Mouse (Mus musculus) spleen, adult 2 months (tissue): ENCODE results near the gene Snrk. TPM values are rescaled to one million over a fixed set of nuclear protein-coding genes. Genes with fewer than 3 reads are reported as not detected.

ENCODE experiments used
- DNase-seq, 2 experiments: peaks; one replicate each; pipeline versions ENCODE4 v3.0.0 to v3.0.0-alpha.2; 2012 to 2021; ENCODE audit warnings: low spot score in 2 of 2, low read depth in 1 of 2
- H3K27ac ChIP-seq: fragments of 200-500 bp; 2 replicates; pipeline ENCODE4 v1.5.1; 2012; ENCODE audit warnings: low read length, inconsistent platforms; ENCODE audit not compliant: insufficient read depth
- H3K27me3 ChIP-seq: fragments of 200-500 bp; 2 replicates; pipeline ENCODE4 v1.6.1; 2012; ENCODE audit warnings: mild to moderate bottlenecking, moderate library complexity, low read length, inconsistent platforms; ENCODE audit not compliant: control insufficient read depth, insufficient read depth
- H3K36me3 ChIP-seq: fragments of 200-500 bp; 2 replicates; pipeline ENCODE4 v1.6.1; 2012; ENCODE audit warnings: mild to moderate bottlenecking, low read length, inconsistent platforms; ENCODE audit not compliant: control insufficient read depth, insufficient read depth
- H3K4me1 ChIP-seq: fragments of 200-500 bp; 2 replicates; pipeline ENCODE4 v1.6.1; 2011; ENCODE audit warnings: inconsistent platforms; ENCODE audit not compliant: control insufficient read depth, insufficient read depth, insufficient read length
- H3K4me3 ChIP-seq: fragments of 200-500 bp; 2 replicates; pipeline ENCODE4 v1.5.1; 2011; ENCODE audit warnings: mild to moderate bottlenecking, inconsistent platforms; ENCODE audit not compliant: insufficient read depth, insufficient read length; ENCODE audit errors: extremely low read depth
- CTCF ChIP-seq: fragments of 200-500 bp; IDR thresholded peaks from 2 replicates; pipeline ENCODE4 v1.5.1; 2011; ENCODE audit warnings: mild to moderate bottlenecking, inconsistent platforms; ENCODE audit not compliant: insufficient read depth, insufficient read length, insufficient replicate concordance; ENCODE audit errors: extremely low read depth
- POLR2A ChIP-seq: fragments of 200-500 bp; IDR thresholded peaks from 2 replicates; pipeline ENCODE4 v1.6.1; 2011; ENCODE audit warnings: low read depth, low read length, inconsistent platforms
- WGBS: fragments of 180-500 bp; shearing (Covaris S2); methylation state at CpG from one replicate; pipeline ENCODE4 v1.1.7; 2018; 5-methylcytosine and 5-hydroxymethylcytosine counted together
- polyA plus RNA-seq: library from polyadenylated mRNA; depleted of rRNA; stranded (reverse); fragments of >200 nt; gene quantifications from 2 replicates; pipeline ENCODE4 v1.2.3, GENCODE M21; 2012

Snrk gene
- polyA plus RNA-seq, 1 experiment = 36.2 TPM

DNA sequence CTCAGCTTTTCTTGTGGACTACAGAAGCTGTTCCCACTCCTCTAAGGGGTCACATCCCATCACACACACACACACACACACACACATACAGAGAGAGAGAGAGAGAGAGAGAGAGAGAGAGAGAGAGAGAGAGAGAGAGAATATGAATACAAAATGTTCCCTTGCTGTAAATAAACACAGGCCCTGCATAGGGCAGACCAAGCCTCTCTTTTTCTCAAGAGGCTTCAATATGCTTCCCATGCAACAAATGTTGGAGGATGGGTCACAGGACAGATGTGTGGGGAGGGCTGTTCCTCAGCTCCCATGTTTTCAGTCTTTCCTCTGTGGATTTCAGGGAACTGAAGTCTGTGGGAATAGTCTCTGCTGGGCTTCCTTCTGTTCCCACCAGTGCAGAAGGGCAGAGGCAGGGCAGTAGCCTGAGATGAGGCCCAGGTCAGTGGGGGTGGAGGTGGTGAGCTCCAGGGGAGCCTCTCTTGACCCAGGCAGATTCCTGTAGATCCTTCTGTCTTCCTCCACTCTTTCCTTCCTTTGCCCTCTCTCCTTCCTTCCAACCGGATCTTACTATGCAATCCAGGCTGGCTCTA is 69.7 kb downstream of the Snrk start:
- Histone ChIP-seq H3K27ac (peak overlapping the region; percentile 36; the same call in 1 of the 2 replicates), H3K4me1 (peaks cover 10% of the 10 kb centered on the region; the same call in 1 of the 2 replicates), H3K27me3 (no peaks in the 10 kb centered on the region), H3K4me3 (no peak overlapping the region), H3K36me3 (no peaks in the 10 kb centered on the region)
- 67% methylated on average over 1 of the region's 1 CpGs for WGBS
- TF ChIP-seq CTCF (no peak), POLR2A (no peak)
- no peak for DNase-seq

DNA sequence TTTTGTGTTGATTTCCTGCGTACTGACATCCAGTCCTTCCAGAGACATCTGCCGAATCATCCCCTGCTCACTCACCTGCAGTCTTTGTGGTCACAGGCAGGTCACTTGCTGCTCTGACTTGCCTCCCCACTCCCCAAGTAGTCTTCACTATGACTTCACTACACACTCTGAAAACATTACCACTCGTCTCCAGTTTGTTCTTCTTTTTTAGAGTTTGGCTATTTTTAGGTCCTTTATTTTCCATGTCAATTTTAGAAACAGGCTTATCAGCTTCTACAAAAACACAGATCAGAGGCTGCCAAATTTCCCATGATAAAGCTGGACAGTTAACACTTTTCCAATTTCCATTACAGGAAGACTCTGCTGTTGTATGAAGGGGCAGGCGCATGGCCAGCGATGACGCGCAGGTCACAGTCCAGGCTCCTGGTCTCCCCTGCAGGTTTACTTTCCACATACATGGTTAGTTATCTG is 70.4 kb downstream of the Snrk start:
- peak in 1 of 2 experiments; percentile 7 for DNase-seq
- TF ChIP-seq POLR2A (no peak), CTCF (no peak)
- Histone ChIP-seq H3K36me3 (no peaks in the 10 kb centered on the region), H3K4me3 (no peak overlapping the region), H3K27ac (no peak overlapping the region), H3K27me3 (no peaks in the 10 kb centered on the region), H3K4me1 (peaks cover 10% of the 10 kb centered on the region; the same call in 1 of the 2 replicates)
- 54% methylated on average over 7 of the region's 7 CpGs for WGBS

DNA sequence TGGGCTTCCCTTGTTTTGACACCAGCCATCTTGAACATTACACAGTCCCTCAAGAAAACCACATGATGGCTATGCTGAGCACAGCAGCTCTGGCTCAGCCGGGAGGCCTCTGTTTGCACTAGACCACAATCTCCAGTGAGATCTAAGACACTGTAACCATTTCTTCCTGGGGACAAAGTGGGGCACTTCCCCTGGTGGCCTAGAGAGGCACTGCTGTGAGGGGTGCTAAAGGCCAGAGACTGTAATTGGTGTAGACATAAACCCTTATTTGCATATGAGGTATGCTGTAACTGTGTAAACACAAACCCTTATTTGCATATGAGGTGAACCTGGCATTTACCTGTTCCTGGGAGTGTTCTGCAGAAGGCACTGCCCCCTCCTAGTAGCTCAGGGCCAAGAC is 71.7 kb downstream of the Snrk start:
- Histone ChIP-seq H3K27me3 (no peaks in the 10 kb centered on the region), H3K27ac (no peak overlapping the region), H3K4me1 (peaks cover 10% of the 10 kb centered on the region; the same call in 1 of the 2 replicates), H3K4me3 (no peak overlapping the region), H3K36me3 (no peaks in the 10 kb centered on the region)
- TF ChIP-seq CTCF (peak; percentile 29; the same call in 1 of the 2 replicates), POLR2A (no peak)
- peak; percentile 26 to 45 for DNase-seq
- WGBS = 6% methylated on average over 1 of the region's 1 CpGs

DNA sequence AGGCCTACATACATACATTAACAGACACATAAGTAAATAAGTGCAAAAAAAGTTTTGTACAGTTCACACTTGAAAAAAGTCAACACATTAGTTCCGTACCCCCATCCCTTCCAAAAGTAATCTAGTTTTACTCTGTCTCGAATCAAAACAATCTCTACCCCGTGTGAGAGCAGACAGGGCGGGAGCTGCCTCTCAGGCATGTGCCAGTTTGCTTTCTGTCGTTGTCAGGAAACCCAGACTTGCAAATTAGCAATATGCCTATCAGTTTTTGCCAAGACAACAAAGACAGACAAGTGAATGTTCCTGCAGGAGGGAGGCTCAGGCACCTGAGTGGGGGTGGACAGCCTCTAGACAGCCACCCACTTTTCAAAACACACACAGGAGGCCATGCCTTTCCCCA is 76.3 kb downstream of the Snrk start:
- DNase-seq = no peak
- Histone ChIP-seq H3K4me1 (no peaks in the 10 kb centered on the region), H3K27ac (peak overlapping the region; percentile 35; the same call in 1 of the 2 replicates), H3K36me3 (no peaks in the 10 kb centered on the region), H3K27me3 (no peaks in the 10 kb centered on the region), H3K4me3 (no peak overlapping the region)
- WGBS = 60% methylated on average over 5 of the region's 5 CpGs
- no peak for TF ChIP-seq CTCF
- no peak for TF ChIP-seq POLR2A

DNA sequence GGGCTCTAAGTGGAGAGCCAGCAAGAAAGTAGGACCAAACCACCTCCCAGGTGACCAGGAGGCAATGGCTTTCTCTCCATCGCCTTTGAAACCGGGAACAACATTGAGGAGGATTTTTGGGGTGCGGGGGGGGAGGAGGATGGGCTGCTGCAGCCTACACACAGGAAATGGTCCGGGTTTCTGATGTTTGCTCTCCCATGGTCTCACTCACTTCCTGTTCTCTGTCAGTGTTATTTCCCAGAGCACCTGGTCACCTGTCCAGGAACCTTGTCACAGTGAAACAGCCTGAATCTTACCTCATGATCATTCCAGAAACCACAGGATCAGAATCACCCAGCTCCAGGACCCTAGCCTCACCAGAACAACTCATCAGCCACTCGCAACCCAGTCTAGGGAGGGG is 76.8 kb downstream of the Snrk start:
- 61% methylated on average over 5 of the region's 5 CpGs for WGBS
- no peak for DNase-seq
- Histone ChIP-seq H3K4me3 (no peak overlapping the region), H3K27ac (peak overlapping the region; percentile 35; the same call in 1 of the 2 replicates), H3K27me3 (no peaks in the 10 kb centered on the region), H3K4me1 (no peaks in the 10 kb centered on the region), H3K36me3 (no peaks in the 10 kb centered on the region)
- no peak for TF ChIP-seq POLR2A
- no peak for TF ChIP-seq CTCF

DNA sequence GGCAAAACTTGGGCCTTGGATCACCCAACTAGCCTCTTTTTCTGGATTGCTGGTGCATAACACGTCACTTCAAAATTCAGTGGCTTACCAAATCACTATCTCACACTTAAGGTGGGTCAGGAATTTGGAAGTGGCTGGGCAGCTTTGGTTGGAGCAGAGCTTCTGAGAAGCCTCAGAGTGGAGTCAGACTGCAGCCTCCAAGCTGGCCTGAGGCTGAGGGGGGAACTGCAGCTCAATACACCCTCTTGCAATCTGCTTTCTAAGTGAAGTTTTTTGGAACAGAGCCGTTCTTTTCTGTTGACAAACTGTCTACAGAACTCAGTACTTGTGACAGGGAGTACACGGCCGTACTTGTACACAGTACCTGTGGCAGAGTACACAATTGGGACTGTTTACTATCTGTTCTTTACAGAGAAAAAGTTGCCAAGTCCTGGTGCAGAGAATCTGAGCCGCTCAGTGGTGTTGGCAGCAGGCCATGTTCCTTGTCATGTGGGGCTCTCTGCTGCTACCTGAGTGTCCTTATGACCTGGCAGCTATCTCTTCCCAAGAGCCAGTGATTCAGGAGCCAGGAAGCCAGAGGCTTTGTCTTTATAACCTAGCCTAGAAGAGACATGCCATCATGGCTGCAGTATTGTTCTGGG is 78.1 kb downstream of the Snrk start:
- DNase-seq = no peak
- Histone ChIP-seq H3K4me1 (no peaks in the 10 kb centered on the region), H3K27ac (no peak overlapping the region), H3K4me3 (no peak overlapping the region), H3K27me3 (no peaks in the 10 kb centered on the region), H3K36me3 (no peaks in the 10 kb centered on the region)
- WGBS = 84% methylated on average over 5 of the region's 5 CpGs
- TF ChIP-seq CTCF = no peak
- TF ChIP-seq POLR2A = no peak

DNA sequence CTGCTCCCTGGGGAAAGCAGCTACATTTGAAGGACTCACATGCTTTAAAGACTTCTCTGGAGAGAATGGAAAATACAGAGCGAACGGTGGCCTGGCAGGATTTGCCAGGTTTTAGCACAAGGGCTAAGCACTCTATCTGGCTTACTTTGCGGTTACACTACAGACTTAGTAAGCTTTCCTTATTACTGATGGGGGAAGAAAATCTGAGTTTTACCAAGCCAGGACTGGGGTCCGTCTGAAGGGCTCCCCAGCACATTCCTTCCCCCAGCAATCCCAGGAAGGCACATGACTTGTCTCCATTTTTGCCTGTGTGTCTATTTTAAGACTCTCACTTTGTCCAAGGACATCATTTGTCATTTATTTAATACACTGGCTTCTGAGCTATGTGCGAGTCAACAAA is 80.0 kb downstream of the Snrk start:
- Histone ChIP-seq H3K4me1 (no peaks in the 10 kb centered on the region), H3K27ac (no peak overlapping the region), H3K27me3 (no peaks in the 10 kb centered on the region), H3K4me3 (no peak overlapping the region), H3K36me3 (peaks cover 3% of the 10 kb centered on the region; the same call in 1 of the 2 replicates)
- 88% methylated on average over 5 of the region's 5 CpGs for WGBS
- no peak for DNase-seq
- no peak for TF ChIP-seq CTCF
- TF ChIP-seq POLR2A = no peak
